Mouse (Mus musculus) MN1 (cell line): Measurements from ENCODE around the gene Mast4.
A peak's percentile ranks its signal among the peaks of the same experiment; 100 is the strongest.

ENCODE experiments used
- DNase-seq: peaks from one replicate; pipeline ENCODE4 v3.0.0-alpha.2; 2016; ENCODE audit warnings: low spot score

The Mast4 gene

DNA sequence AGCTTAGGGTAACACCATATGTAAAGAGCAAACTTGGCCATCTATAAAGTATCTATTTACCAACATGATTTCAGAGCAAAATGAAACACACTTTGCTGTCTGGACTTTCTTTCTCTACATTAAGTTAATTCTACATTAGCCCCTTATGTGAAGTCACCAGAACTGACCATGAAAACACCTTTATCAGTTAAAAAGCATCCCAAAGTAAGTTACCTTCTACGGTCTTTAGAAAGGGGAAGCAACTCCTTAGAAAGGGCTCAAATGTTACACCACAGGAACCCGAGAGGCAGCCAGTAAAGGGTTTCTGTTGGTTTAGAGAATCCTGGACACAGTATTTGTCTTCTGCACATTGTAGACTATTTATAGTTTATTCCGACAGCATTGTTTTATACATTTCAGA is 441.5 kb downstream of the Mast4 start:
- no peak for DNase-seq

DNA sequence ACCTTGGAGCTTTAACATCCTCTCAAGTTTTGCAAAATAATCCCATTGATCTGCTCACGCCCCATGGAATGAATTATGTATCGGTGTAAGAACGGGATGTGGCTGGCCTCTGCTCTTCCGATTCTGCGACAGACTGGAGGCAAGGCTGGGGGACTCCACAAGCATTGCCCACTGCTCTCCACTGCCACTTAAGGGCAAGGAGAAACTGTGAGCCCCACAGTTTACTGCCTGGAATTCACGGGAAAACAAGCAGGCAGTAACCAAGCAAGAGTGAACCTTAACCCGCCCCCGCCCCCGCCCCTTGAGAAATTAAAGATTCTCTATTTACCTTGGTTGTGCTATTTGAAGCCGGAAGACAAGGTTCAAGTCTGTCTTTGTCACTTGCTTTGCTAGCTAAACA is 444.3 kb downstream of the Mast4 start:
- DNase-seq = no peak

DNA sequence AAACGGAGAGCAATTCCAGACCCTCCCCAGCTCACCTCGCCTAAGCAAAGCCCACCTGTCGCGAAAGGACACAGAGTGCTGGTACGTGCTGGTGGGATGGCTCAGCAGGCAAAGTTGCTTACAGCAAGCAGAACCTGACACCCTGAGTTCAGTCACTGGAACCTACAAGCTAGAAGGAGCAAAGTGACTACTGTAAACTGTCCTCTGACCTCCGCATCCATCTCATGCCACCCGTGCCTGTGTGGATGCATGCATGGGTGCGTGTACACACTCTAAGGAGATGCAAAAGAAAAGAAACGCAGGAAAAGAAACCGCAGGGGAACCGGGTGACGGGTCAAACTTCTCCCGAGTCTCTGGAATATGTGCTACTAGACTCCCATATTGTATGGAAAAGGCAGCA is 444.8 kb downstream of the Mast4 start:
- no peak for DNase-seq

DNA sequence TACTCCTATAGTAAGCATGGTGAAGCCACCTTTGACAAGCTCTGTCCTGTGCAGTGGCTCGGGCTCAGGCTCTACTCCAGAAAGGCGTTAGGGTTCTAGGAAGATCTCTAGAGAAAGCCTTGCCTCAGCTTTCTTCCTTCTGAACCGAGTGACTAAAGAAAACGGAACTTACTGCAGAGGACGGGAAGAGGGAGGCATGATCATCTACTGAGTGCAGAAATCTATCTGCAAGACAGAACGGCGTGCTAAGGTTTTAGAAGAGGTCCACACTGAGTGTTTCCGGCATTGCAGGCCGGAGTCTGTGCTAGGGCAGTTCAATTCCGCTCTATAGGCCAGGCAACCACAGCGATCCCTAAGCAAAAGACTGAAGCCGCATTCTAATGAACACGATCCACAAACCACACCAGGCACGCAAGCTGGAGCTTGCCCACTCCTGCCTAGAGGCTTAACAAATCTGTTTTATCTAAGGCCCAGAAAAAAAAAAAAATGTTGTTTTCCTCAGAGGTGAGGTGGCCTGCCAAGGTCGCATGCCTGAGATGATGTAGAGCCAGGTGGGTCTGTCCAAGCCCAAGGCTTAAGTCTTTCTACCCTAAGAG is 445.3 kb downstream of the Mast4 start:
- no peak for DNase-seq

DNA sequence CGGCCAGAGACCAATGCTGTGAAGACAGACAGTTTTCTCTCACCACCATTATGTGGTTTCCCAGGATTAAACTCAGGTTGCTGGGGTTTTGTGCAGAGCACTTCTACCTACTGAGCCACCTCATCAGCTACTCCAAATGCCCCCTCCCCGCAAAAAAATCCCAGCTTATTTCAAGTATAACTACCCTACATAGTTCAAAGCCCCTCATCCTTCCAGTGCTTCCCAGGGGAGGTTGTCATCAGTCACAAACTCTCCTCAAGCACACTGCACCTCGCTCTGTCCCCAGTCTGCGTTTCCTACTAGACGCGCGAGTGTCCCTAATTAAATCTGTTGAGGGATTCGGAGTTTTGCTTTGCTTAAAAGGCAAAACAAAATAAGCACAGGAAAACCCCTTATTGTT is 446.1 kb downstream of the Mast4 start:
- DNase-seq = no peak

DNA sequence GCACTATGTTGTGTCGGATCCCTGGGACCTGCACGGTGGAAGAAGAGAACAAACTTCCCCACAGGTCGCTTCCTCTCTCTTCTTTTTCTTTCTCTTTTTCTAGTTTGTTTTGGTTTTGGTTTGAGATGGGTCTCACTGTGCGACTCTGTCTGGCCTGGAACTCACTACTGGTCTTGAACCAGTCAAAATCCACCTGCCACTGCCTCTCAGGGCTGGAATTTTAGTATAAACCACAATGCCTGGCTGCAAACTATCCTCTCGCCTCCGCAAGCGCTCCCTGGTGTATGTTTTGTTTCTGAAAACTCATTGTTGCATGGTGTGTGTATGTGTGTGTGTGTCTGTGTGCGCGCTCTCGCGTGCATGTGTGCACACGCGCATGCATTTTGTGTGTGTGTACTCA is 446.8 kb downstream of the Mast4 start:
- no peak for DNase-seq

DNA sequence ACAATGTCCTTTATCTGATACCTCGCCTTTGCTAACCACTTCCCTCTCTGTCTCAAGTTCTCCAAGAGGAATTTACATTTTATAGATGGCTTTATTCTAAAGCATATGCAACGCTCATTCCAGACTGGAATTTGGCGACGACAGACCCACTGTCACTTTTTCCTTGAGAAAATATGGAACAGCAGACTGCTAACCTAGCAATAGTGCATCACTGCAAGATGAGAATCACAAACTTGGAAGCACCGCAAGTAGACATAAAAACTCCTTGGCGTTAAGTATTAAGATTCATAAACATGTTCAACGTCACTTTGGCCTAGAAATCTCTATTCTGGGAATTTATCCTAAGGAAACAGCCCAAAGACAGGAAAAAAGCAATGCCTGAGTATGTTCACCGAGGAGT is 447.5 kb downstream of the Mast4 start:
- DNase-seq = no peak

DNA sequence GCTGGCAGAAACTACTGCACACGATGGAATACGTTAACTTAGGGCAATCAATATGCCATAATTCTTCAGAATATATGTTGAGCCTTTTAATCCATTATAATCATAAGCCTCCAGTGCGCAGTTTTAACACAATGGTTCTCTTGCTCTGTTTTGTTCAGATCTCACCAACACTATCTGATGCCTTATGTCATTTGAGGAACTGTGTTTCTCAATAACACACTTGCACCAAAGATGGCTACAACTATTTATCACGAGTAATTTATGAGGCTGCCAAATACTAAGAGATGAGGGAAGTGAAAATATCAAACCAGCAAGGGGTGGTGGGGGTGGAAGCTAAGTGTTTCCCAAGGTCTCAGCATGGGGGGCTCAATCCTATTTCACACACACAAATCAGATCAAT is 448.1 kb downstream of the Mast4 start:
- DNase-seq = no peak

DNA sequence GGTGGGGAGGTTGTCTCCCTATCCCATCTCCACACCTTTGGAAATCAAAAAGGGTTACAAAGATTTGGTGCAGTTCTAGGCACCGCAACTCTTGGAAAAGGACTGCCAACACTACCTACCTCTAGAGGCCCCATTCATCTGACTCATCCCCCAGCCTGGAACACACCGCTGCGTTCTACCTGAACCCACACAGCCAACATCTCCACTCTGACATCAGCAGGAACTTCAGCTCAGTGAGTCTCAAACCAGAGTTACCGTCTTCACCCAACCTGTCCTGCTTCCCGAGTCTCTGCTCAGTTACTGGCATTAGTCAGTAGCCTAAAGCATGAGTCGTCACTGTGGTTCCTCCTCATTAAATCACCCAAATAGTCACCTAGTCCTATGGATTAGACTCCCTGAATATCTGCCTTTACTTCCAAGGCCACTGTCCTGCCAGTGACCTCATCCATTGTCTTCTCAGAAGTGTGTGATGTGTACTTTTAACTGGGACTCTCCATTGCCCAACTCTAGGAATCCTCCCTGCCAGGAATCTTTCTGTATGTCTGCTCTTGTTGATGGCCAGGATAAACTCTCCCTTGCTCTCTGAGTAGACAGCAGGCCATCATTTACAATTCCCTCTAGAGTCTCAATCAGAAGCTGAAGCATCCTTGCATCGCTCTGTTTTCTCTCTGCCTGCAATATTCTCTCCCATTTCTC is 453.8 kb downstream of the Mast4 start:
- DNase-seq = no peak

DNA sequence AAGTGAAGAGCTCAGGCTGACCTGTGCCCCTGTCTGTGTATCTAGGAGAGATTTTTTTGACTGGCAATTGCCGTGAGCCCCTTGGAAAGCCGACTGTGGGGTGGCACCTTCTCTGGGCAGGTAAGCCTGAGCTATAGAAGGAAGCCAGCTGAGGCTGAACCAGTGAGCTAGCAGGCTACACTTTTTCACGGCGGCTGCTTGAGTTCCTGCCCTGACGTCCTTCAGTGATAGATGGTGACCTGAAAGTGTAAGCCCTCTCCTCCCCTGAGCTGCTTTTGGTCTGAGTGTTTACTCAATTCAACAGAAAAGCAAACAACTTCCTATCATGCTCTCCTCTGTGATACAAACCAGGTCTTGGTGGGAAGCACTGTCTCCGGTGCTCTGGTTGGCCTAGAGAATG is 455.7 kb downstream of the Mast4 start:
- no peak for DNase-seq

DNA sequence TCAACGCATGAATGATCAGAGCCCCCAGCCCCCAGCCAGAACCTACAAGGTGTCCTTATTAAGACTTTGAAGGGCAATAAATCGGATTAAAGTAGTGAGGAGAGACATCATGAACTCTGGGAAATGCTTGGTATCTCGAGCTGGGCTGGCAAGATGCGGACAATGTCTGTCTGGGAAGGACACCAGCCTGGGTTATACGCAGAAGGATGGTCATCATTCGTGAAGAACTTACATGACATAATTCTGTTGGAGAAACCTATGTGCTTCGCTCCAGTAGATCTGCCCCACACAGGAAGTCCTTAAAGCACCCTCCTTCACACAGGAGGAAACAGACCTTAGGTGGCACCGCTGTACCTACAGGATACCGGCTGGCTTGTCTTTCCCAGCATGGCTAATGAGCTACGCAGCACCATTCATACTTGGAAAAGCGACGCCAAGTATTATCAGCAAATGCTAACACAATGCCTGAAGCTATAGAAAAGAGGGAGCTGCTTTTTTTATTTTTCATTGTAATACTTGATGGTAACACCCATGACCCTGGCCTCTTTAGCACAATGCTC is 456.5 kb downstream of the Mast4 start:
- DNase-seq = no peak

DNA sequence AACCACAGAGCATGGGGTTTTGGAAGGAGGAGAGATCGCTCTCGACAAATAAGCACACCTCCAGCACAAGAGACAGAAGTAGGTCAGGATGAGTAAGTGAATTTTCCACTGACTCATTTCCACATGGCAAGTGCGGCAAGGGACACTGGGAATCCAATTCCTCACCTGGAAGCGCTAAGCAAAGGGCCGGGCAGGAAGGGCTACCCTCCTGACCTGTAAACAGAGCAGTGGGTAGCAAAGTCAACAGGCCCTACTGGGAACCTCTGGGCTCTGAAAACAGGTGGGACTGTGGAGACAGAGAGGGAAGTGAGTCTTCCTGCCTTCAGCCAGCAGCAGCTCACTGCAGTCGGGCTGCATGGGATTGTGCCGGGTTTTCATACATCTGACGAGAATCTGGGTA is 457.1 kb downstream of the Mast4 start:
- no peak for DNase-seq

DNA sequence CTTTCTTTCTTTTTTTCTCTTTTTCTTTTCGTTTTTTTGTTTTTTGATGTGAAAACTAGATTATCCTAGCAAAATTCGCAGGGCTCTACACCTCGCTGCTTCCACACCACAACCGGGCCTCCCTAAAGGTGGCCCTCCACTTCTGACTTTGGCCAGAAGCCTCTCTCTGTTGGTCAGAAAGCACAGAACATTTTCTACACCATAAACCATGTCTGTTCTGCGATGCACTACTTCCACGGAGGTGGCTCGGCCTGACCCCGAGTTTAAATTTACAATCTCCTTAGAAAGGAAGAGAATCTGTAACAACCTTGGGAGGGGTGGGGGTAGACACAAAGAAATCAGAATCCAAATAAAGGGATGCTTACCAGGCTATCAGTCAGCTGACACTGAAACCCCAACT is 458.8 kb downstream of the Mast4 start:
- no peak for DNase-seq

DNA sequence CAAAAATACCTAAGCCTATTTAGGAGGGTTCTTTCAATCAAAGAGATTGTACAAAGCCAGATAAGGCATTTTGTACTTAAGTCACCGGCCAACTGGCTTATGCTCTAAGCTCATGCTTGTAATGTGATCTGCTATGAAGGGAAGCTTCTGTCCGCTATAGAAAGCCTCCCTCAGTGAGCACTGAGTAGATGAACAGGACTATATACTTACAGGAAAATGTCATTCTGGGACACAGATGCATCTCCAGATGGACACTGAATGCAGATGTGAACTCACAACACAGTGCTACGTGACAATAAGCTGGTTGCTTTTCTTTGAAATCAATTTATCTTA is 459.2 kb downstream of the Mast4 start:
- DNase-seq = no peak

DNA sequence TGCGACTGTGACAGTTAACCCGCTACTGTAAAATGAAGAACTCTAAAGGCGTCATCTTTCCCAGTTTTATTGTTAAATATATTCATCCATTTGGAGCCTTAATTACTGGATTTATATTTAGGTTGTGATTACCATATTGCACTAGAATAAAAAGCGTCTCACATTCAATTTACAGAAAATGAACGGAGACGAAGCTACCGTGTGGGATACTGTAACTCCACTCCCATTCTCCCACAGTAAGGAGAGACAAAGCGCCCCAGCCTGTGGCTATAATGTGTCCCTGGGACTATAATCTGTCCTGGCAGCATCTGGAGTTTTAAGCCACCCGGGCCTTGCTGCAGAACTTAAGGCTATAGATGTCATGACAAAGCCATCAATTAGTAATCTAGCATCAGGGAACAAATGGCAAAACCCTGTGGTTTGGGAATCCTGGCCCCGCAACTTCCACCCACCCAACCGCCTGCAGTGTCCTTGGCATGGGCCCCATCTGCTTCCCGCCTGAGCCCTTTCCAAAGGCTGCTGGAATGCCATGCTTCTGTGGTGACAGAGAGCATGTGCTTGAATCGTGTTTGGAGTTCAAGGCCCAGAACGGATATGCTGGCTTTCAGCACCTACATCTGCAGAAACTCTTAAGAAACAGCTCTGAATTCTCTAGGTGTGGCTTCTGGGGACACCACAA is 459.7 kb downstream of the Mast4 start:
- no peak for DNase-seq

DNA sequence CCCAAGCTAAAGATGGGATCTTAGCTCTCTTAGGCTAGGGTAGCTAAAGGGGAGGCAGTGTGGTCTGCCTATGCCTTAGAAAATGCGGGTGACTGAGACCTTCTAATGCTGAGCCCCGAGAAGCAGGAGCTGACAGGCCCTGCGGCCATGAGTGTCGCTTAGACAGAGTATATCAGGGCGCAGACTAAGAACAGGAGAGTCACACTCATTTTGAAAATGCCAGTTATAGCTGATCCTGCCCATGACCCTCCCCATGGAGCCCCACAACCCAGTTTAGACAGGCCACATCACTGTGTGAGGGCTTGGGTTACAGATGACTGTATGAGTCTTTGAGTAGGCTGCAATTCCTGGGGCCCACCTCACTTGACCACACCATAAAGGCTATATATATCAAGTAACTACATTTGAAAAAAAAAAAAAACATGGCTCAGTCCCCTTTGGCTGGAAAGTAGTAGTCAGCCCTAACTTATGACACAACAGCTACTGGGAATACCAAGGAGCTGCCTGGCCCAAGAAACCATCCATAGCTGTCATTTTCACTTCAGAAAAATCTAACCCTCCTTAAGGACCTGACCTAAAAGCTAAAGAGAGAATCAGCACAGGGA is 460.8 kb downstream of the Mast4 start:
- no peak for DNase-seq

DNA sequence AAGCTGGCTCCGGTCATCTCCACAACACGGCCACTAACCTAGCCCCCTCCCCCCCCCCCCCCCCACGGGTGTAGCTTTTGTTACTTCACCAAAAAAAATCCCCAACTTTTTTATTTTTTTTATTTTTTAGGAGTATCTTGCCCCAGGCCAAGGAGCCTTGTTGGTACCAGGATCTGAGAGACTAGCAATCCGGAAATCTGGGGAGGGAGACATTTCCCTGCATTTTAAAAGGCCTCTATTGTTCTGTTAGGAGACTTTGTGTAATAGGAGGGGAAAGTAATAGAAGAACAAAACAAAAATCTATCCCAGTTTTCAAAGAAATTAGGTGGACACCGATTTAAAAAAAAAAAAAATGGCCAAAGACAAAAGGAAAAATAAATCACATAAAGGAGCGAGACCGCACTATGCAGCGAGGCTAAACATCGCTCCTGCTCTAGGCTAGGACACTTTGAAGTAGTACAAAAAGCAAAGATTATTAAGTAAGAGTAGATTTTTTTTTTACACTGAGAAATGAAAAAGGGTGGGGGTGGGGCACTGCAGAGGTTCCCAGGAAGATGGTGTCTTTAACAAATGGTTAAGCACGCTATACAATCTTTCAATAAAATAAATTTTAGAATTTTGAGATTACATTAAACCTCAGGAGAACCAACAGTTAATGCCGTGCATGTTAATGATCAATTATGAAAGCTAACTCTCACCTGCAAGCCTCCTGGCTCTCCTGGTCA is 462.8 kb downstream of the Mast4 start:
- DNase-seq = no peak

DNA sequence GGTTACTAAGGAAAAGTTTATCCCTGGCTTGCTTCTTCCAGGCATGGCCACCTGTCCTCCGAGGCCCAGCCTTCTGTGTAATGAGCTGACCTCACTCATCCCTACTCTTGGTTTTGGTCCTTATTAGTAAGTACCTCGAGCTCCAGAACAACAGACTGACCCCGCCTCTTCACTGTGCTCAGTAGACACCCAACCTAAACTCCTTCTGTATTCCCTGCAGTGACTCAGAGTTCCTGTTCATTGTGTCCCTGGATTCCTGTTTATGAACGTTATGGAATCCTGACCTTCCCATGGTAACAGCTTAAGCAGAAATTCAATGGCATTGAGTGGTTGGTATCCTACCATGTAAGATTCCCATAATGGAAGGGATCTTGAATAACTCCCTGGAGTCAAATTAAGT is 464.8 kb downstream of the Mast4 start:
- DNase-seq = no peak

DNA sequence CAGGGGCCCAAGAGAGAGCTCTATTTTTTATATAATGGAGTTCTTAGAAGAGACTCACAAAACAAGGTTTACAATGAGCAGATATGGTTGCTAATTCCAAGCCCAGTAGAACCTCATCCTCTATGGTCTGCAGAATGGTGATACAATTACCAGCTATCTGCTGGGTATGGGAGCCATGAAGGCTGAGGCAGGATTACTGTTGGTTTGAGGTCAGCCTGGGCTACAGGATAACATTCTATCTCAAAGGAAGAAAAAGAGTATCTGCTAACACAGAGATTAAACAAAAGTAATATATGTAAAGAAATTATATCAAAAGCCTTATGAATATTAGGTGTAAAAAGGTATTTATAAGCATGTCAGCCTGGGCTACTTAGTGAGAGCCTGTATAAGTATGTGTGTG is 467.5 kb downstream of the Mast4 start:
- DNase-seq = no peak

DNA sequence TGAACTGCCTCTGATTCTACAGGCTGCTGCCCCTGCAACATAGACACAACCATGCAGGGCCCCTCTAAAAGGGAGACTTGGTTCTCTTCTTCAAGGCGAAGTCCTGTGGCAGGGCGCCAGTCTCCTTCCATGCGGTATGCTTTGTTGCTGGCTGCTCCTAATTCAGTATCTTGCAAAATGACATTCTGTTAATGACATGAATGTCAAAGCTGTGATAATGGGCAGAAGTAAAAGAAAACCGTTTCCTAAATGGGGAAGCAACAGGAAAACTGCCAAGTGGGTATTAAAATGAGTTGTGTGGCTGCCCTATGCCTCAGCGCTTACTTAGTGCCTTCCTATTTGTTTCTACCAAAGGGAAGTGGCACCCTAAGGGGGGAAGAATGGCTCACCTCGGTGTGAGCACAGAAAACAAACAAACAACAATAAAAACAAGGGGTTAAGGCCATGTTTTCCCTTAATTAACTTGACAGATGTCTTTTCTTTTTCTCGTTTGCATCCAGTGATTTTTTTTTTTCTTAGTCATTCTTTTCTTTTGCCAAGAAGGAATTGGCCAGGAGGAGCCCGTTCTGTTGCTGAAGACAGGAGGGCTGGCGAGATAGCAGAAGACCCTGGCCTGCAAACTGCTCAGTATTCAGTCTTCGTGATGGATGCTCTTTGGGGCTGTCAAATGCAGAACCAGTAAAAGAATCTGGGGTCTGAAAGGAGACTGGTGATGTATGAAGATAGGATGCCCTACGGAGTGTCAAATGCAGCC is 468.1 kb downstream of the Mast4 start:
- DNase-seq = peak; percentile 20

DNA sequence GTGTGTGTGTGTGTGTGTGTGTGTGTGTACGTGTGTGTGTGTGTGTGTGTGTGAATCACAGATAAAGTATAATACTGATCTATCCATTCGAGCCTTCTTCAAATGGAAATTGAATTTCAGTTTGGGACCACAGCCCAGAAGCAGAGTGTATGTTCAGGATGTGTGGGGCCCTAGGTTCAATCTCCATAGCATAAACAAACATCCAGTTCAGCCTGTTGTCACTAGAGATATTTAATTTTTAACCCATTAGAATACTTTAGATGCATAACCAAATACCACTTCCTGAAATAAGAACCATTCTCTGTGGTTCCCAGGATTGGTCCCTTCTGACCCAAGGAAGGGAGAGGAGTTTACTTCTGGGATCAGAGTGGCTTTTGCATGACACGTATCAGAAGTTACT is 468.8 kb downstream of the Mast4 start:
- no peak for DNase-seq

DNA sequence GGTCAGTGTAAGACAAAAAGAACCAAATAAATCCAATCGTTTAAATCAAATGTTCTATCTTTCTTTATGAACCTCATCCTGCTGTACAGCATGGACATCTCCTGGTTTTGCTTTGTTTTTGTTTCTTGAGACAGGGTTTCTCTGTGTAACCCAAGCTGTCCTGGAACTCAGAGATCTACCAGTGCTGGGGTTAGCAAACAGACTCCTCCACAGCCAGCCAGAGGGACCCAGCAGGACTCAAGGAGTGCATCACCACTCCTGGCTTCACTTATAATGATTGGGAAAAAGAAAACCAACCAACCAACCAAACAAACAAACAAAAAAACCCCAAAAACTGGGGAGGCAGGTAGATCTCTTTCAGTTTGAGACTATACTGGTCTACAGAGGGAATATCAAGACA is 469.5 kb downstream of the Mast4 start:
- no peak for DNase-seq
